ENCODE assay signal across 9 mouse cellular contexts in the genomic region with DNA sequence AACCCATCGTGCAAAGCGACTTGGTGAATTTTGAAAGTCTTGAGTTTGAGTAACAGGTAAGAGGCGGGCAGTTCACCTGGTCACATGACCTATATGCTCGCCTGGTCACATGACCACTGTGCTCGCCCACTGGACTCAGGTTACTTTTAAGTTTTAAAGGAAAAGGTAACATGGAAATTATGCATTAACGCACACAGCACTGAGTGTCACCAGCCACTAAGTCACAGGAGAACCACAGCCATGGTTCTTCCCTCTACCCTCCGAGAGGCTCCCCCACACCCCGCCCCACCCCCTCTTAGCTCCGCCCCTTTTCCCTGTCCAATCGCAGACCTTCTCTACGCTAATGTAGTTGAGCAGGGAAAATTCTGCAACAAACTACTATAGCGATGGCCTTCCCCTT. TPM values are rescaled to one million over a fixed set of nuclear protein-coding genes. Genes with fewer than 3 reads are reported as not detected.
DNase-seq lines count a peak whose midpoint lies in the region; ATAC-seq and TF ChIP-seq lines count a peak whose summit lies in the region.
"Had no signal": no experiment of that assay in that cellular context is flagged by ENCODE, and none has a peak within 500 bp of the region (broad histone marks: within the 10 kb centered on the region; RNA-seq: fewer than 3 reads in every experiment).

No protein-coding gene starts in this region.

- no peak overlapping the region for H3K4me3 ChIP-seq in C2C12 (ENCODE audit: insufficient read depth, poor library complexity, severe bottlenecking)
- peak overlapping the region; percentile 13 for H3K4me3 ChIP-seq in intestine, postnatal 0 days (ENCODE audit: low read depth, low read length)
- peak overlapping the region; percentile 27 for H3K4me3 ChIP-seq in liver, embryonic 13.5 days (replicated peaks)

- H3K79me2 ChIP-seq in C2C12 (ENCODE audit: control insufficient read depth, insufficient read depth) = no peaks in the 10 kb centered on the region

- H3K27ac ChIP-seq in intestine, postnatal 0 days (ENCODE audit: low read depth, low read length) = no peak overlapping the region
- H3K27ac ChIP-seq in liver, embryonic 13.5 days = no peak overlapping the region

- peaks cover 12% of the 10 kb centered on the region for H3K27me3 ChIP-seq in C2C12 (ENCODE audit: control insufficient read depth, insufficient read depth, insufficient read length)
- 0 out of 2 replicates have a peak, but pooled peaks cover 3% of the 10 kb centered on the region for H3K27me3 ChIP-seq in intestine, postnatal 0 days (replicated peaks; ENCODE audit: control insufficient read depth, insufficient read depth, low read length)
- peaks cover 5% of the 10 kb centered on the region; the same call in 1 of the 2 replicates for H3K27me3 ChIP-seq in liver, embryonic 13.5 days

- 40% methylated on average over 12 of the region's 12 CpGs for WGBS in intestine, postnatal 0 days
- 25% methylated on average over 12 of the region's 12 CpGs for WGBS in liver, embryonic 13.5 days (ENCODE audit: insufficient replicate concordance)

- TF ChIP-seq CTCF in C2C12 (IDR thresholded peaks at IDR 0.05; ENCODE audit: control insufficient read depth, insufficient read depth, insufficient read length) = no peak
- TF ChIP-seq CTCF in intestine, postnatal 0 days (IDR thresholded peaks at IDR 0.05; ENCODE audit: low read depth) = no peak

- no peak overlapping the region for H3K9ac ChIP-seq in intestine, postnatal 0 days (ENCODE audit: low read depth, low read length)
- H3K9ac ChIP-seq in liver, embryonic 13.5 days = no peak overlapping the region

- H3K9me3 ChIP-seq in intestine, postnatal 0 days (ENCODE audit: control insufficient read depth) = no peaks in the 10 kb centered on the region
- no peaks in the 10 kb centered on the region for H3K9me3 ChIP-seq in liver, embryonic 13.5 days (replicated peaks)

- no peak overlapping the region for H3ac ChIP-seq in C2C12 (ENCODE audit: control insufficient read depth, insufficient read length, low read depth)

- H3K4me1 ChIP-seq in intestine, postnatal 0 days (replicated peaks; ENCODE audit: control insufficient read depth, insufficient read depth, low read length) = no peaks in the 10 kb centered on the region
- H3K4me1 ChIP-seq in liver, embryonic 13.5 days (replicated peaks) = no peaks in the 10 kb centered on the region

- H3K36me3 ChIP-seq in C2C12 (ENCODE audit: control insufficient read depth, insufficient read depth) = no peaks in the 10 kb centered on the region
- H3K36me3 ChIP-seq in intestine, postnatal 0 days (ENCODE audit: control insufficient read depth, insufficient read depth) = no peaks in the 10 kb centered on the region
- no peaks in the 10 kb centered on the region for H3K36me3 ChIP-seq in liver, embryonic 13.5 days

- no peak for ATAC-seq in intestine, postnatal 0 days
- 0 out of 2 replicates have a peak, but pooled peaks have one; percentile 45 for ATAC-seq in liver, embryonic 13.5 days (ENCODE audit: low read depth)

- intact Hi-C loops in left cerebral cortex, postnatal 36 days (cut with DNase I) = no loop called here

- peak; percentile 58 for DNase-seq in A20 (ENCODE audit: low read depth, low spot score)
- no peak for DNase-seq in liver, embryonic 13.5 days
- no peak for DNase-seq in thymus, postnatal 10 days (ENCODE audit: low spot score in 2 of 2)
- DNase-seq in left cerebral cortex, postnatal 36 days (ENCODE audit: low spot score in 2 of 2) = no peak
- DNase-seq in B cell, adult 2 months = no peak

- no peaks in the 10 kb centered on the region for H3K79me3 ChIP-seq in C2C12 (ENCODE audit: low read depth)

- peak overlapping the region; percentile 44 for H3K4me2 ChIP-seq in intestine, postnatal 0 days (replicated peaks; ENCODE audit: low read depth)
- peak overlapping the region; percentile 35 for H3K4me2 ChIP-seq in liver, embryonic 13.5 days

TF ChIP-seq in C2C12, 6 proteins besides CTCF, POLR2A, EP300 and RAD21:
- TF ChIP-seq USF1 (IDR thresholded peaks at IDR 0.05; ENCODE audit: low read depth) (peak; percentile 29), MAX (IDR thresholded peaks at IDR 0.05) (no peak)

RNA-seq across cellular contexts. Expression of a gene that starts 13.9 kb away (rescaled TPM):
- polyA plus RNA-seq in C2C12 (2012; fragmentation: generic; extraction: Trizol) = not detected
- polyA plus RNA-seq in intestine, postnatal 0 days (2015; fragmentation: Nextera tagmentation; extraction: Ambion mirVana) = 0.04 and 0.16 TPM in 2 replicates
- not detected in 2 replicates for polyA plus RNA-seq in liver, embryonic 13.5 days (2015; fragmentation: Nextera tagmentation; extraction: Ambion mirVana)
- total RNA-seq in left cerebral cortex, postnatal 36 days (2021) = not detected
- polyA plus RNA-seq: brain, embryonic 14.5 days; heart, postnatal 0 days had no signal
